Mouse (Mus musculus): ENCODE data around the gene Tomm20. TPM values are rescaled to one million over a fixed set of nuclear protein-coding genes. Genes with fewer than 3 reads are reported as not detected.
"Not testable (repeated sequence)": the region's sequence is repeated elsewhere in the genome, so short reads cannot be mapped to it uniquely, and the experiment has no call there.

Gene Tomm20
- total and polyA plus RNA-seq, 3 experiments = 133 to 1,504 (median 432) TPM

GRCm38 (mm10) chr8:126918356-126918755 is 27.3 kb downstream of the Tomm20 start:
- H3K4me3 ChIP-seq (ENCODE audit: low read depth, low read length) = peak overlapping the region; percentile 8; the same call in 1 of the 2 replicates
- ATAC-seq (ENCODE audit: extremely low read depth, insufficient number of reproducible peaks, low FRiP score, poor library complexity, severe bottlenecking) = no peak
- TF ChIP-seq TAL1 (conservative IDR thresholded peaks at IDR 0.05; ENCODE audit: low read depth, low read length) = no peak
- TF ChIP-seq CTCF (IDR thresholded peaks at IDR 0.05; ENCODE audit: low read depth, low read length) = no peak
- TF ChIP-seq GATA2 (IDR thresholded peaks at IDR 0.05; ENCODE audit: borderline replicate concordance, low read depth, low read length) = no peak
- TF ChIP-seq GATA1 (IDR thresholded peaks at IDR 0.05; ENCODE audit: borderline replicate concordance, low read length) = no peak
- TF ChIP-seq POLR2AphosphoS5 (IDR thresholded peaks at IDR 0.05; ENCODE audit: insufficient replicate concordance, low read depth, low read length) = no peak
- no peaks in the 10 kb centered on the region; the same call in 1 of the 2 replicates for H3K4me1 ChIP-seq (ENCODE audit: insufficient read depth, low read depth, low read length)
- H3K27me3 ChIP-seq (ENCODE audit: insufficient read depth, low read length) = no peaks in the 10 kb centered on the region; the same call in 1 of the 2 replicates
- no peaks in the 10 kb centered on the region for H3K9me3 ChIP-seq (replicated peaks)
- H3K36me3 ChIP-seq (replicated peaks) = peaks cover 36% of the 10 kb centered on the region
- no peak for DNase-seq (ENCODE audit: low spot score)

GRCm38 (mm10) chr8:126917179-126917905 is 28.3 kb downstream of the Tomm20 start:
- no peak for TF ChIP-seq TAL1 (conservative IDR thresholded peaks at IDR 0.05; ENCODE audit: low read depth, low read length)
- TF ChIP-seq CTCF (IDR thresholded peaks at IDR 0.05; ENCODE audit: low read depth, low read length) = no peak
- no peak for TF ChIP-seq GATA1 (IDR thresholded peaks at IDR 0.05; ENCODE audit: borderline replicate concordance, low read length)
- no peak for TF ChIP-seq POLR2AphosphoS5 (IDR thresholded peaks at IDR 0.05; ENCODE audit: insufficient replicate concordance, low read depth, low read length)
- Histone ChIP-seq H3K4me3 (ENCODE audit: low read depth, low read length) (no peak overlapping the region), H3K9me3 (replicated peaks) (no peaks in the 10 kb centered on the region), H3K4me1 (ENCODE audit: insufficient read depth, low read depth, low read length) (no peaks in the 10 kb centered on the region; the same call in 1 of the 2 replicates), H3K27me3 (ENCODE audit: insufficient read depth, low read length) (no peaks in the 10 kb centered on the region; the same call in 1 of the 2 replicates), H3K36me3 (replicated peaks) (peaks cover 26% of the 10 kb centered on the region)
- ATAC-seq (ENCODE audit: extremely low read depth, insufficient number of reproducible peaks, low FRiP score, poor library complexity, severe bottlenecking) = no peak
- no peak for DNase-seq (ENCODE audit: low spot score)

DNA sequence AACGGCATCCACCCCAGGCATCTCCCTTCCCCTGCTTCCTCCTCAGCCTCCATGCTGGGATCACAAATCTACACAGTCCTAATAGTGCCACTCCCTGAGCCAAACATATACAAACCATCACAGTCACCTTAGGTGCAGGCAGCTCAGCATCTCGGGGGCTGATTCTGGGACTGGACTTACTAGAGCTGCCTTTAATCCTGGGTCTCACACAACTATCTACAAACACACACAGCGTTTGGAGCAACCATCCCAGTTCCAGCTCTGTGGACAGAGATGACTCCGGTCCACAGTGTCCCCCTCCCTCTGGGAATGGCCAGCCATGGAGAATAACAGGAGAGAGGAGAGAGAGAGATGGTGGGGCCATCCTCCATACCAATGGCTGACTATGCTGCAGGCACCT is 29.0 kb downstream of the Tomm20 start:
- Histone ChIP-seq H3K4me1 (ENCODE audit: insufficient read depth, low read depth, low read length) (no peaks in the 10 kb centered on the region; the same call in 1 of the 2 replicates), H3K4me3 (ENCODE audit: low read depth, low read length) (no peak overlapping the region), H3K27me3 (ENCODE audit: insufficient read depth, low read length) (no peaks in the 10 kb centered on the region; the same call in 1 of the 2 replicates), H3K36me3 (replicated peaks) (peaks cover 20% of the 10 kb centered on the region), H3K9me3 (replicated peaks) (no peaks in the 10 kb centered on the region)
- DNase-seq (ENCODE audit: low spot score) (no peak), ATAC-seq (ENCODE audit: extremely low read depth, insufficient number of reproducible peaks, low FRiP score, poor library complexity, severe bottlenecking) (no peak)
- no peak for TF ChIP-seq CTCF (IDR thresholded peaks at IDR 0.05; ENCODE audit: low read depth, low read length)
- no peak for TF ChIP-seq POLR2AphosphoS5 (IDR thresholded peaks at IDR 0.05; ENCODE audit: insufficient replicate concordance, low read depth, low read length)
- no peak for TF ChIP-seq GATA1 (IDR thresholded peaks at IDR 0.05; ENCODE audit: borderline replicate concordance, low read length)
- TF ChIP-seq TAL1 (conservative IDR thresholded peaks at IDR 0.05; ENCODE audit: low read depth, low read length) = no peak
- no peak for TF ChIP-seq GATA2 (IDR thresholded peaks at IDR 0.05; ENCODE audit: borderline replicate concordance, low read depth, low read length)

GRCm38 (mm10) chr8:126914609-126915375 is 30.9 kb downstream of the Tomm20 start:
- no peaks in the 10 kb centered on the region for H3K4me1 ChIP-seq (ENCODE audit: insufficient read depth, low read depth, low read length)
- H3K36me3 ChIP-seq (replicated peaks) = peaks cover 10% of the 10 kb centered on the region
- TF ChIP-seq CTCF (IDR thresholded peaks at IDR 0.05; ENCODE audit: low read depth, low read length) (no peak), POLR2AphosphoS5 (IDR thresholded peaks at IDR 0.05; ENCODE audit: insufficient replicate concordance, low read depth, low read length) (no peak), GATA2 (IDR thresholded peaks at IDR 0.05; ENCODE audit: borderline replicate concordance, low read depth, low read length) (no peak), TAL1 (conservative IDR thresholded peaks at IDR 0.05; ENCODE audit: low read depth, low read length) (no peak), GATA1 (IDR thresholded peaks at IDR 0.05; ENCODE audit: borderline replicate concordance, low read length) (no peak)
- DNase-seq (ENCODE audit: low spot score) (no peak), ATAC-seq (ENCODE audit: extremely low read depth, insufficient number of reproducible peaks, low FRiP score, poor library complexity, severe bottlenecking) (no peak)
- H3K4me3 ChIP-seq (ENCODE audit: low read depth, low read length) = no peak overlapping the region
- peaks cover 8% of the 10 kb centered on the region for H3K27me3 ChIP-seq (ENCODE audit: insufficient read depth, low read length)
- H3K9me3 ChIP-seq (replicated peaks) = no peaks in the 10 kb centered on the region

DNA sequence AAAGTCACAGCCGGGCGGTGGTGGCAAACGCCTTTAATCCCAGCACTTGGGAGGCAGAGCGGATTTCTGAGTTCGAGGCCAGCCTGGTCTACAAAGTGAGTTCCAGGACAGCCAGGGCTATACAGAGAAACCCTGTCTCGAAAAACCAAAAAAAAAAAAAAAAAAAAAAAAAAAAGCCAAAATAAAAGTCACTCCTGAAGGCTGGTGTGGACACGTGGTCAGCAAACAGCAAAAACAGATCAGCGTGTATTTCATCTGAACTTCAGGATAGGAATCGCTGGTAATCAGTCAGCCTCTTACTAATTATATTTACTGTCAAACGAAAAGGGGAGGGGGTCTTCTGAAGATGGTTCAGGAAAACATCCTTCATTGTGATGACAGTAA is 31.5 kb downstream of the Tomm20 start:
- H3K27me3 ChIP-seq (ENCODE audit: insufficient read depth, low read length) = peaks cover 15% of the 10 kb centered on the region
- not testable (repeated sequence) for DNase-seq (ENCODE audit: low spot score); H3K4me3 ChIP-seq (ENCODE audit: low read depth, low read length); H3K36me3 ChIP-seq (replicated peaks); ATAC-seq (ENCODE audit: extremely low read depth, insufficient number of reproducible peaks, low FRiP score, poor library complexity, severe bottlenecking); H3K4me1 ChIP-seq (ENCODE audit: insufficient read depth, low read depth, low read length); H3K9me3 ChIP-seq (replicated peaks)

DNA sequence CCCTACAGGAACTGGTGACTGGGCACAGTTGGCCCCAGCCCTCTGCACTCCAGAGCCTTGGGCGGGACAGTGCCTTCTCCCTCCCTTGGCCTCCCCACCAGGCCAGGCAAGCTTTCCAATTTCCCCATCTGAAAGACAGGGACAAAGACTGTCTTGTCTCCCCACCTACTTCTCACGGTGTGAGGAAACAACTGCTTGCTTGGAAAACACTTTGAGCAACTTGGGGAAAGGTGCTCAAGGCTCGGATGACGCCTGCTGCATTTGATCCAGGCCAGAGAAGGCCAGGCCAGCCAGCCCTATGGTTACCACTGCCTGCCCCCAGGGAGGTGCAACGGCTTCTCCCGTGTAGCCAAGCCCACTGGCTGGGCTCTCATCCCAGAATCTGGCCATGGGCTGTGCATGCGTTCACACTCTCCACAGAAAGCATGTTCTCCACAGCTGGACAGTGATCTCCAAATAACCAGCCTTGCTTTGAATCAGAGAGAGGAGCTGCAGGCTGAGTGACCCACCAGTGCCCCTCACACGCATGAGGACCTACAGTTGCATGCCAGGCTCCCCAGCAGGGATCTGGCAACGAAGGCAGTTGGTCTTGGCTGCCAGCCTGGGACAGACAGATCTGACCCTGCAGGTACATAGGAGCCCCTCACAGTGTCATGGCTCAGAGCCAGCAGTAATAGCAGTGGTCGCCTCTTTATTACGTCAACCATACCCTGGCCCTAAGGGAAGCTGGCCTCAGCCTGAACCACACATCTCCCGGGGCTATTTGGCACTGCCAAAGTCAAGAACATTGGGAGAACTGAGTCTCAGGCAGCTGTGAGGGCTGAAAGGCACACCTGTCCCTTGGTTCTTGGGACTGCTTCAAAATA is 32.2 kb downstream of the Tomm20 start:
- H3K4me1 ChIP-seq (ENCODE audit: insufficient read depth, low read depth, low read length) = no peaks in the 10 kb centered on the region; the same call in none of the 2 replicates
- H3K36me3 ChIP-seq (replicated peaks) = peaks cover 3% of the 10 kb centered on the region
- H3K9me3 ChIP-seq (replicated peaks) = no peaks in the 10 kb centered on the region
- no peak for DNase-seq (ENCODE audit: low spot score)
- TF ChIP-seq TAL1 (conservative IDR thresholded peaks at IDR 0.05; ENCODE audit: low read depth, low read length) (no peak), GATA2 (IDR thresholded peaks at IDR 0.05; ENCODE audit: borderline replicate concordance, low read depth, low read length) (no peak), CTCF (IDR thresholded peaks at IDR 0.05; ENCODE audit: low read depth, low read length) (no peak), GATA1 (IDR thresholded peaks at IDR 0.05; ENCODE audit: borderline replicate concordance, low read length) (no peak), POLR2AphosphoS5 (IDR thresholded peaks at IDR 0.05; ENCODE audit: insufficient replicate concordance, low read depth, low read length) (no peak)
- no peak overlapping the region for H3K4me3 ChIP-seq (ENCODE audit: low read depth, low read length)
- ATAC-seq (ENCODE audit: extremely low read depth, insufficient number of reproducible peaks, low FRiP score, poor library complexity, severe bottlenecking) = no peak
- H3K27me3 ChIP-seq (ENCODE audit: insufficient read depth, low read length) = peaks cover 21% of the 10 kb centered on the region
